Mouse (Mus musculus) heart, postnatal 10 days (tissue): Measurements from ENCODE around the gene Fam53b. TPM values are rescaled to one million over a fixed set of nuclear protein-coding genes. Genes with fewer than 3 reads are reported as not detected.

Experiments used
- DNase-seq, 2 experiments: peaks; one replicate each; pipeline ENCODE4 v3.0.0; 2021
- intact Hi-C: fragments of 180-260 bp; cut with DNase I; formaldehyde crosslinking; loops from one replicate; pipeline ENCODE4 v1.15.1; 2025
- total RNA-seq, 2 experiments: library from RNA; stranded (reverse); gene quantifications; 2 replicates each; pipeline ENCODE4 v1.2.3; 2021

Gene Fam53b
- 10 to 100 TPM; 35.5 to 46.0 TPM for total RNA-seq

GRCm38 (mm10) chr7:132813416-132814088 lies at the start of gene Fam53b:
Gene Fam53b, minus strand, starts transcription at chr7:132813886.
- peak; percentile 83 to 85 for DNase-seq
- intact Hi-C loops = loop anchor here (5.0 to 10.0 kb wide), 2 partner anchors 141 to 239 kb away; partner anchors contain the start of gene Oat

GRCm38 (mm10) chr7:132859042-132859958 lies 45.6 kb upstream of the Fam53b start, which contains the start of gene Abraxas2:
Gene Abraxas2, plus strand, starts transcription at chr7:132859225.
- peak; percentile 93 to 95 for DNase-seq
- intact Hi-C loops = no loop called here

GRCm38 (mm10) chr7:132858043-132858608 lies 44.4 kb upstream of the Fam53b start:
- intact Hi-C loops = no loop called here

GRCm38 (mm10) chr7:132856083-132856482 lies 42.4 kb upstream of the Fam53b start:
- intact Hi-C loops = no loop called here
- DNase-seq = no peak

More at GRCm38 (mm10) chr7:132858043-132858608, 44.4 kb upstream of the Fam53b start:
- no peak for DNase-seq

- no peak for DNase-seq
- intact Hi-C loops = no loop called here
Observed at GRCm38 (mm10) chr7:132853946-132854345, 40.3 kb upstream of the Fam53b start.

GRCm38 (mm10) chr7:132853361-132853760 lies 39.7 kb upstream of the Fam53b start:
- no peak for DNase-seq
- intact Hi-C loops = no loop called here

- DNase-seq = peak; percentile 87 to 88
- intact Hi-C loops = loop anchor here (1.0 kb wide), 1 partner anchor 196 kb away; no protein-coding TSS in a partner anchor
Observed at GRCm38 (mm10) chr7:132852173-132852844, 38.6 kb upstream of the Fam53b start, which contains the start of gene Eef1akmt2. Gene Eef1akmt2, minus strand, starts transcription at chr7:132852673.

GRCm38 (mm10) chr7:132843152-132843551 lies 29.5 kb upstream of the Fam53b start:
- DNase-seq = no peak
- intact Hi-C loops = no loop called here

- intact Hi-C loops = no loop called here
Observed at GRCm38 (mm10) chr7:132842455-132842854, 28.8 kb upstream of the Fam53b start.

GRCm38 (mm10) chr7:132841287-132841686 lies 27.6 kb upstream of the Fam53b start:
- intact Hi-C loops = no loop called here
- no peak for DNase-seq

More at GRCm38 (mm10) chr7:132842455-132842854, 28.8 kb upstream of the Fam53b start:
- DNase-seq = no peak

- intact Hi-C loops = no loop called here
- no peak for DNase-seq
Observed at GRCm38 (mm10) chr7:132830955-132831354, 17.3 kb upstream of the Fam53b start.

GRCm38 (mm10) chr7:132824346-132825022 lies 10.8 kb upstream of the Fam53b start:
- no peak for DNase-seq
- intact Hi-C loops = no loop called here

- DNase-seq = no peak
- intact Hi-C loops = no loop called here
Observed at GRCm38 (mm10) chr7:132823832-132824231, 10.1 kb upstream of the Fam53b start.

GRCm38 (mm10) chr7:132820692-132821091 lies 7.0 kb upstream of the Fam53b start:
- intact Hi-C loops = no loop called here
- no peak for DNase-seq

- intact Hi-C loops = loop anchor here (10.0 kb wide), 1 partner anchor 242 kb away; the partner anchor contains the start of gene Oat
- DNase-seq = no peak
Observed at GRCm38 (mm10) chr7:132817056-132817455, 3.4 kb upstream of the Fam53b start.

- no peak for DNase-seq
- intact Hi-C loops = loop anchor here (10.0 kb wide), 1 partner anchor 242 kb away; the partner anchor contains the start of gene Oat
Observed at GRCm38 (mm10) chr7:132816528-132816927, 2.8 kb upstream of the Fam53b start.

- DNase-seq = no peak
- intact Hi-C loops = loop anchor here (10.0 kb wide), 1 partner anchor 240 kb away; the partner anchor contains the start of gene Oat
Observed at GRCm38 (mm10) chr7:132815081-132815480, 1.4 kb upstream of the Fam53b start.

GRCm38 (mm10) chr7:132814089-132814450 lies 384 bp upstream of the Fam53b start:
- intact Hi-C loops = loop anchor here (5.0 to 10.0 kb wide), 2 partner anchors 142 to 239 kb away; partner anchors contain the start of gene Oat
- no peak for DNase-seq

GRCm38 (mm10) chr7:132812619-132813415 lies 869 bp downstream of the Fam53b start:
- peak; percentile 72 to 74 for DNase-seq
- intact Hi-C loops = loop anchor here (5.0 to 10.0 kb wide), 2 partner anchors 141 to 238 kb away; partner anchors contain the start of gene Oat
